Mouse (Mus musculus) lung, adult 2 months (tissue): ENCODE data around the gene Sprn. TPM values are rescaled to one million over a fixed set of nuclear protein-coding genes. Genes with fewer than 3 reads are reported as not detected.
A peak's percentile ranks its signal among the peaks of the same experiment; 100 is the strongest.

Source experiments
- DNase-seq: peaks from one replicate; pipeline ENCODE4 v3.0.0; 2022
- H3K4me1 ChIP-seq: fragments of 200-500 bp; 2 replicates; pipeline ENCODE4 v1.6.1; 2011; ENCODE audit warnings: low read length; ENCODE audit not compliant: control insufficient read depth, insufficient read depth
- H3K4me3 ChIP-seq: fragments of 200-500 bp; replicated peaks from 2 replicates; pipeline ENCODE3; 2011; ENCODE audit warnings: low read depth, mild to moderate bottlenecking, control low read depth, low read length; ENCODE audit errors: extremely low read depth
- CTCF ChIP-seq: fragments of 200-500 bp; IDR thresholded peaks from 2 replicates; pipeline ENCODE4 v1.5.1; 2011; ENCODE audit warnings: mild to moderate bottlenecking, low read length, control low read depth; ENCODE audit not compliant: insufficient read depth
- POLR2A ChIP-seq: fragments of 200-500 bp; IDR thresholded peaks from 2 replicates; pipeline ENCODE4 v1.6.1; 2011; ENCODE audit warnings: low read depth, mild to moderate bottlenecking, control low read depth, low read length, borderline replicate concordance; ENCODE audit errors: extremely low read depth
- WGBS: fragments of 180-500 bp; shearing (Covaris S2); methylation state at CpG from one replicate; pipeline ENCODE4 v1.1.7; 2018; 5-methylcytosine and 5-hydroxymethylcytosine counted together
- polyA plus RNA-seq: library from polyadenylated mRNA; depleted of rRNA; stranded (reverse); fragments of >200 nt; gene quantifications from 2 replicates; pipeline ENCODE4 v1.2.3, GENCODE M21; 2012

Gene Sprn
- polyA plus RNA-seq, 1 experiment, result 0.25 TPM

- no peak overlapping the region for H3K4me3 ChIP-seq
- 62% methylated on average over 18 of the region's 18 CpGs for WGBS
- no peaks in the 10 kb centered on the region for H3K4me1 ChIP-seq
- no peak for DNase-seq
- TF ChIP-seq CTCF (peak; percentile 27), POLR2A (no peak)
Measured at GRCm38 (mm10) chr7:140186646-140187620, 32.3 kb upstream of the Sprn start.

DNA sequence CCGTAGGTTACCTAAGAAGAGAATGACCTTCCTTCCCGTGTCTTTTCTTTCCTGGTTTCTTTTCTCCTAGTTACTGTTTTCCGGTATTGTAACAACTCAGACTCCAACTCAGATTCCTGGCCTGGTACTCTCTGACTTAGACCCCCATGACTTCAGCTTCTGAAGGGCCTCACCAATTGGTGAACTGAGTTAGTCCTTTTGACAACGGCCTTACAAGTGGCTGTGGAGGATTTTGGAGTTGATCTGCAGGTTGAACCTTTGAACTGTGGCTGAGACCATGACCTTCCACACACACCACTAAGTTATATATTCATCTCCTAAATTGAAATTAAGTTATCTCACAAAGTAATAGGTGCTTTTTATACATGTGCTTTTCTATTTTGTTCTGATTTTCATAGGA is 29.5 kb upstream of the Sprn start:
- 80% methylated on average over 4 of the region's 4 CpGs for WGBS
- DNase-seq, result no peak
- TF ChIP-seq CTCF (no peak), POLR2A (no peak)
- H3K4me3 ChIP-seq, result no peak overlapping the region
- H3K4me1 ChIP-seq, result no peaks in the 10 kb centered on the region

GRCm38 (mm10) chr7:140180692-140181091 is 26.0 kb upstream of the Sprn start:
- no peak for DNase-seq
- H3K4me3 ChIP-seq, result no peak overlapping the region
- WGBS, result 74% methylated on average over 2 of the region's 2 CpGs
- TF ChIP-seq POLR2A (no peak), CTCF (no peak)
- no peaks in the 10 kb centered on the region for H3K4me1 ChIP-seq

GRCm38 (mm10) chr7:140179176-140179575 is 24.5 kb upstream of the Sprn start:
- no peak for DNase-seq
- H3K4me3 ChIP-seq, result no peak overlapping the region
- H3K4me1 ChIP-seq, result no peaks in the 10 kb centered on the region
- TF ChIP-seq CTCF (no peak), POLR2A (no peak)
- WGBS, result 85% methylated on average over 2 of the region's 2 CpGs

- no peak for DNase-seq
- TF ChIP-seq CTCF (no peak), POLR2A (no peak)
- Histone ChIP-seq H3K4me1 (no peaks in the 10 kb centered on the region), H3K4me3 (no peak within 1 kb of the TSS)
- WGBS, result 13% methylated on average over 1 of the region's 1 CpGs
Measured at GRCm38 (mm10) chr7:140172936-140173335, 18.3 kb upstream of the Sprn start, which contains the start of gene Olfr523. Olfr523 (plus strand) TSS chr7:140173217.

- no peaks in the 10 kb centered on the region for H3K4me1 ChIP-seq
- TF ChIP-seq CTCF (no peak), POLR2A (no peak)
- no peak overlapping the region for H3K4me3 ChIP-seq
- no peak for DNase-seq
- WGBS, result 92% methylated on average over 3 of the region's 3 CpGs
Measured at GRCm38 (mm10) chr7:140170863-140171262, 16.2 kb upstream of the Sprn start.

- no peaks in the 10 kb centered on the region for H3K4me1 ChIP-seq
- TF ChIP-seq CTCF, result no peak
- TF ChIP-seq POLR2A, result no peak
- 64% methylated on average over 4 of the region's 4 CpGs for WGBS
- DNase-seq, result no peak
- H3K4me3 ChIP-seq, result no peak overlapping the region
Measured at GRCm38 (mm10) chr7:140169386-140169785, 14.7 kb upstream of the Sprn start.

DNA sequence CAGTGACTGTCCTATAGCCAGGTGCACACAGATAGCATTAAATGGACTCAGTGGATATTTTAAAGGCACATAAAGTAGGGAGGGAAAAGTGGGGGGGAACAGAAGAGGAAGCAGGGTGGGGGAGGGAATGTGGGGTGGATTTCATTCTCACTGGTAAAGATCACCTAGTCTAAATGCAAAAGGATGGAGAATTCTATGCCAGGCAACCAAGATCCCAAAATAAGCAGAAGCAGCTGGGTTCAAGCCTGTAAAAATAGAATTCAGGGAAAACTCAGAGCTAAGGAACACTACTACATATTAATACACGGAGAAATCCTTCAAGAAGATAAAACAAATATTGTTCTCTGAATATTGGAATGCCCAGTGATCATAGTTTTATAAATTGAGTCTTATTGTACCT is 13.3 kb upstream of the Sprn start:
- DNase-seq, result no peak
- 61% methylated on average over 1 of the region's 1 CpGs for WGBS
- no peak for TF ChIP-seq CTCF
- no peak for TF ChIP-seq POLR2A
- H3K4me3 ChIP-seq, result no peak overlapping the region
- no peaks in the 10 kb centered on the region for H3K4me1 ChIP-seq

GRCm38 (mm10) chr7:140164664-140165063 is 10.0 kb upstream of the Sprn start, which contains the start of gene Olfr522:
Olfr522 (minus strand) TSS chr7:140164764.
- TF ChIP-seq CTCF (no peak), POLR2A (no peak)
- Histone ChIP-seq H3K4me3 (no peak within 1 kb of the TSS), H3K4me1 (no peaks in the 10 kb centered on the region)
- no peak for DNase-seq
- WGBS, result 68% methylated on average over 7 of the region's 7 CpGs

GRCm38 (mm10) chr7:140160363-140160762 is 5.7 kb upstream of the Sprn start:
- Histone ChIP-seq H3K4me3 (no peak overlapping the region), H3K4me1 (no peaks in the 10 kb centered on the region)
- no peak for TF ChIP-seq POLR2A
- TF ChIP-seq CTCF, result no peak
- 77% methylated on average over 3 of the region's 3 CpGs for WGBS
- DNase-seq, result no peak
